Mouse (Mus musculus) heart, adult 2 months (tissue): ENCODE measurements at regions not wholly inside any gene's neighbourhood (a gene's known extent, or its start where the extent isn't known, plus 50 kb on each side); places are given as distances from the start of the nearest gene placed in this dataset.

Experiments
- CTCF ChIP-seq: fragments of 200-600 bp; IDR thresholded peaks from 2 replicates; pipeline ENCODE4 v1.8.1; 2022; ENCODE audit warnings: antibody characterized with exemption, mild to moderate bottlenecking, moderate library complexity
- EP300 ChIP-seq: fragments of 200-500 bp; IDR thresholded peaks from 2 replicates; pipeline ENCODE4 v1.6.1; 2011; ENCODE audit warnings: low read depth, low read length, control low read depth; ENCODE audit not compliant: insufficient read depth
- POLR2A ChIP-seq: fragments of 200-500 bp; IDR thresholded peaks from 2 replicates; pipeline ENCODE4 v1.6.1; 2011; ENCODE audit warnings: mild to moderate bottlenecking, low read depth, low read length, control low read depth; ENCODE audit not compliant: insufficient read depth

- TF ChIP-seq CTCF = no peak
- TF ChIP-seq POLR2A = no peak
- TF ChIP-seq EP300 = no peak
These were observed 142.2 kb upstream of the Rbfox1 start for GRCm38 (mm10) chr16:5742716-5743507.
